Mouse (Mus musculus): ENCODE results near the gene Vmn1r77.
"Not testable (repeated sequence)": the region's sequence is repeated elsewhere in the genome, so short reads cannot be mapped to it uniquely, and the experiment has no call there.

Vmn1r77 gene

GRCm38 (mm10) chr7:12036452-12036851 is at the start of gene Vmn1r77:
TSS of gene Vmn1r77 (plus strand) at chr7:12036752.
- not testable (repeated sequence) for DNase-seq

GRCm38 (mm10) chr7:12011491-12011890 is 25.1 kb upstream of the Vmn1r77 start:
- DNase-seq, result peak; percentile 20

- not testable (repeated sequence) for DNase-seq
Observed at GRCm38 (mm10) chr7:12012392-12012791, 24.2 kb upstream of the Vmn1r77 start.

GRCm38 (mm10) chr7:12013106-12013505 is 23.4 kb upstream of the Vmn1r77 start:
- DNase-seq, result no peak

- not testable (repeated sequence) for DNase-seq
Observed at GRCm38 (mm10) chr7:12017829-12018228, 18.7 kb upstream of the Vmn1r77 start.

- DNase-seq, result no peak
Observed at GRCm38 (mm10) chr7:12040664-12041063, 4.1 kb downstream of the Vmn1r77 start.
